Mouse (Mus musculus) embryo, embryonic 11.5 days (tissue): ENCODE results near the gene Aunip.

Experiments
- DNase-seq: peaks from one replicate; pipeline ENCODE4 v3.0.0-alpha.2; 2012; ENCODE audit warnings: low read depth, low spot score

Aunip gene

GRCm38 (mm10) chr4:134514309-134514930, 3.6 kb downstream of the Aunip start:
- no peak for DNase-seq

DNA sequence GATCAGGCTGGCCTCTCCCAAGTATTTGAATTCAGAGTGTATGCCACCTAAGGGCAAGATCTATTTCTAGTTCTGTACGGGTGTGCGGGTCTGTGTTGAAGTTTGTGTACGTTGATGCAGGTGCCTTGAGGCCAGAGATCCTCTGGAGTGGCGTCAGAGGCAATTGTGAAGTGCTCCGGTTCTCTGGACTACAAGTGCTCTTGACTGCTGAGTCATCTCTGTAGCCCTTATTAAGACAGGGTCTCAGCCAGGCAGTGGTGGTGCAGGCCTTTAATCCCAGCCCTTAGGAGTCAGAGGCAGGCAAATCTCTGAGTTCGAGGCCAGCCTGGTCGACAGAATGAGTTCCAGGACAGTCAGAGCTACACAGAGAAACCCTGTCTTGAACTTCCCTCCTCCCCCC, 4.8 kb downstream of the Aunip start:
- DNase-seq = no peak

DNA sequence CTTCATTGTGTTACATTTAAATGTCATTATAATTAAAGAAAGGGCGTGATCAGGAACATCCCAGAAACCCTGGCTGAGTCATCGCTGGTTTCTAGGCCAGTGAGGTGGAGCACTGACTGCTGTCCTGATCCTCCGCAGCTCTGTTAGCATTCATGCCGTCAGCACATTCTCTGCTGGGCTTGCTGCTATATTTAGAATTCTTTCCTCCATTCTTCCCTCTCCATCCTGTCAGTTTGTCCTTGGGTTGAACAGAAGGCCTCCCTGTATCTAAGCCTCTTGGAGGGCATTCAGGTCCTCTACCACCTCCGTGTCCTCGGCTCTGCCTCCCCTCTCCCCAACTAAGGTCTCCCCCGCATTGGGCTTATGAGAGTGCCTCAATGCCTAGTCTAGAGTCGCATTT, 6.2 kb downstream of the Aunip start:
- DNase-seq = no peak

- DNase-seq = no peak
These were observed 6.9 kb downstream of the Aunip start for GRCm38 (mm10) chr4:134517719-134518118.

DNA sequence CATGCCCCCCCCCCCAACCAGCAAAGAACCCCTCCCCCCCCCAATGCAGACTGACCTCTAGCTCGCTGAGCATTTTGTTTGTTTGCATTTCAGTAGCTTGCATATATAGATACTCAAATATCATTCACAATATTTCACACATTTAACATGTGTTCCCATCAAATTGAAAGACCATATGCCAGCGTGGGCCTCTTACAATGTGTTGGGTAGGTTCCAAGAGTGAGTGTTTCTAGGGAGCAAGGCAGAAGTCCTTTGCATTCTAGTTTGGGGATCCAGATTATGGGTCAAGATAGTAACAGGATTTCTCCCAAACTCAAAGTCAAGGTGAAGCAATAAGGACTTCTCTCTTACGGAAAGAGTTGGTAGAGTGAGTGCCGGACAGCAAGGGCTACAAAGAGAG, 7.7 kb downstream of the Aunip start:
- DNase-seq = no peak

- no peak for DNase-seq
These were observed 8.5 kb downstream of the Aunip start for GRCm38 (mm10) chr4:134519281-134519680.

GRCm38 (mm10) chr4:134523447-134523846, 12.6 kb downstream of the Aunip start:
- DNase-seq = no peak

GRCm38 (mm10) chr4:134525806-134526205, 15.0 kb downstream of the Aunip start:
- DNase-seq = no peak

DNA sequence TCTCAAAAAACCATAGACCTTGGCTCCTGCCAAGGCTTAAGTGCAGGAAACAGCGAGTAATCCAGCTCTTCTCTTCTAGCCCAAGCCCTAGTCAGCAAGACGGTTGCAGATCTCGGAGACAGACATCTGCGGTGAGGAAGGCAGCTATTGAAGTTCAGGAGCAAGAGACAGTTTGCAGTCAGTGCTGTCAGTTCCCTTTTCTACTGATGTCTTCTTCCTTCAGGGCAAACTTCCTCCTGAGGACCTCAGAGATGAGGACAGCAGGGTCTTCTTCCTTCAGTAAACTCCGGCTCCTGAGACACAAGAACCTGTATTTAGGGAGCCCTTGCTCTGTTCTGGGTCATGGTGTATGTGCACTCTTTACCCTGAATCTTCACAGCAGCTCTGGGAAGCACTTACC, 15.4 kb downstream of the Aunip start:
- DNase-seq = no peak

DNA sequence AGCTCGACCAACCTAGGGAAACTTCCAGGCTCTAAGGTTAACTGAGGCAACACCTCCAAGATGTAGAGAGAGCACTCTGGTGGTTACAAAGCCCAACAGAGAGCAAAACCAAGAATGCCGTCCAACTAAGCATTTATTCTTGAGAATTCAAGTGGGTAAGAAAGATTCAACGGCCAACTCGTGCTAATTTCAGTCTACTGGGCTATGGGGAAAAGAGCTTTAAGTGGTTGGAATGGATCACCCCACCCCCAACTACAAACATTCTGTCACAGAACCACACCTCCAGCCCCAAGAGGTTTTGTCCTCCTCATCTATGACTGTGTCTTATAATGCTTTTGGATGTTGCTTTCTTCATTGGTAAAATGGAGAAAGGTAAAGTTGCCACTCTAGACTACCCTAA, 22.1 kb downstream of the Aunip start:
- no peak for DNase-seq

- DNase-seq = no peak
These were observed 22.6 kb downstream of the Aunip start for GRCm38 (mm10) chr4:134533421-134533820.

DNA sequence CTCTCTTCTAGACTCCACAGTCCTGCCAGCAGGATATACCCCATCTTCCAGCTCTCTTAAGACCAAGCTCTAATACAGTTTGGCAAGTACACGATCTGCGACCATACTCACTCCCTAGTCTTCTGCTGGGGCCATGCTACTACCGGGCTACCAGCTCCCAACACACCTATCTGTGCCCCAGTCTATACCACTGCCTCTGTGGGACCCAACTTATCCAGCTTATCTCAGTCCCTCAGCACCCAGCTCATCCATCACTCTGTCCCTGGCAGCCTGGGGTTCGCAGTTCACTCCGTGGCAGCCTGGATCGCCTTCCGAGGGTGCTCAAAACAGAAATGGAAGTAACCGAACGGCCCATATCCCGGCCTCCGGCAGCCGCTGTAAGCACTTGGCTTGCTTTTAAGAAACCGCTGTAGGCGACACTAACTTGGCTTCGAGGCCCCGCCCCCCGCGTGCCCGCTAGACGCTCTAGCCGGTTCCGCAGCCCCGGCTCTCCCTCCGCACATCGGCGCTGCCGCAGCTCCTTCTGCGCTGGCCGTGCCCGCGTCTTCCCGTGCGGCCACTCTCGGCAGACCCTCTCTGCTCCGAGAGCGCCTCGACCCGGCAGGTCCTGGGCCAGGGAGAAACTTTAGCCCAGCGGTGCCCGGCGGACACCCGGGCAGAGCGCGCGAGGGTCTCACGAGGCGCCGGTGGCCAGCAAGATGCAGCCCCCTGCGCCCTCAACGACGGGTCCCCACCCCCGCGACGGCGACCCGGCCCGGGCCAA, 23.5 kb downstream of the Aunip start:
- DNase-seq = no peak

DNA sequence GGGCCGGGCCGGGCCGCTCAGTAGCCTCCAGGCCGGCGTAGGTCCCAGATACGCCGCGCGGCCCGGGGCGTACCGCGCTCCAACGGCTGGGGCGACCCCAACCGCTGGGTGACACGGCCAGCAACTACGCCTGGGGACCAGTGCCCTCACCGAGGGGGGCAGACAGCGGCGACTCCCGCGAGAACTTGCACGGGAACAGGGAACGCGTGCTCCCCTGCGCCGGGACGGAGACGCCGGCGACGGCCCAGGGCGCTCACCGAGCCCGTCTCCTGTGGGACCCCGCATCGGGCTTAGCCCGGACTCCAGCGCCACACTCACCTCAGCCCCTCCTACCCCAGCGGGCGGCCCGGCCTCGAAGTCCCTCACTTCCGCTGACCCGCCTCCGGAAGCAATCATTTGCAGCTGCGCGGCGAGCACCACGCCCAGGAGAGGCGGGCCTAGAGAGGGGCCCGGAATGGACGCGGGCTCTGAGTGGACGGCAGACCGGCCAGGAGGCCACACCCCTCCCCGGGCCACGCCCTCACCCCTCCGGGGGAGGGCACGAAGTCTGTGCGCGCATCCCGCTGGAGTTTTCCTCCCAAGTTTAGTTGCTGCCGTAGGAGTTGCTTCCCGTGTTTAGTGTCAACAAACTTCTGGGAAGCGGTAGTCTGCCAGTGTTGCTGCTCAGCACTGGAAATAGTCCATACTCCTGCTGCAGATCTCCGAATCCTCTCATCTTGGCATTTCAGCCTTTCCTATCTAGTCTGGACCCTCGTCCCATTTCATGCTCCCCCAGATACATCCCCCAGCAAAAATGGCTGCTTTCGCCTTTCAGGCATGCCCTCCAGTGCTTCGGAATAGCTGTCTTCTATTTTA, 24.4 kb downstream of the Aunip start, which contains the start of gene Mtfr1l:
Mtfr1l (minus strand) TSS at position 456 of the 855 bp plus-strand sequence.
- peak; percentile 96 for DNase-seq

GRCm38 (mm10) chr4:134535787-134536151, 25.0 kb downstream of the Aunip start:
- no peak for DNase-seq

DNA sequence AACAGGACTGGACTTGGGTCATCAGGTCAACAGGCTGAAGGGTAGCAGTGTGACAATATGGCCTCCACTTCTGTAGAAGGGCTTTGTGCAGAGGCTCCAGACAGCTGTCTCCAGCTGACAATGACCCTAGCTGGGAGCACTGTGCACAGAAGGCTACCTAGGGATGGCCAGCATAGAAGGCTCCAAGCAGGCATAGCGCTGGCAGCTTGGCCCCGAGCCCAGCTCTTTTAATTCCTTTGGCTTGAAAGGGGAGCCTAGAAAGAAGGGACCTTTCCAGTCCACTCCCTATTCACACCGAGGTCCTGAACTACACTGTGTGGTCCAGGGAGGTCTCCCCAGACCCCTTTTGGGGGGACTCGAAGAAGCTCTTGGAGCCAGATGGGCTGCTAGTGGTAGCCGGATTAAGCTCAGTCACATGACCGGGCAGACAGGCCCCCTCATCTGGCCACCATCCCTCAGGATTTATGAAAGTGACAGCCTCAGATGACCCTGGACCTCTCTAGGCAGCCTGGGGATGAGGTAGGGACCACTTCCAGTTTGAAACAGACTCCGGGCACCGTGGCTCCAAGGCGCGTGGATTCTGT, 28.3 kb downstream of the Aunip start:
- DNase-seq = no peak

DNA sequence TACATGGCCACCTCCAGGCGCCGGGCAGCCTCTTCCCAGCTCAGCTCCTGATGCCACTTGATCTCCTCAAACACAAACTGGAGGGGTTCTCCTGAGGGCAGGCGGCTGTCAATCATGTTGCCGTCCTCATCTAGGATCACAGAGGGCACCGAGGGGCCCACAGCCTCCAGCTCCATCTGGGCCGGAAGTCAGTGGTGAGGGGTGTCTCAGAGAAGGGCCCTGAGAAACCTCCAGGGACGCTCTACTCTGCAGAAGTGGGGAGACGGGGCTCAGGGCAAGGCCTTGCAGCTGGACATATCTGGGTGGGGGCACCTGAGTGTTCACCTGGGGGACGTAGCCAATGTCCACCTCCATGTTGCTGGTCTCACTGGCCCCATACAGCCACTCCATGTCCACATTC, 31.9 kb downstream of the Aunip start:
- DNase-seq = no peak

DNA sequence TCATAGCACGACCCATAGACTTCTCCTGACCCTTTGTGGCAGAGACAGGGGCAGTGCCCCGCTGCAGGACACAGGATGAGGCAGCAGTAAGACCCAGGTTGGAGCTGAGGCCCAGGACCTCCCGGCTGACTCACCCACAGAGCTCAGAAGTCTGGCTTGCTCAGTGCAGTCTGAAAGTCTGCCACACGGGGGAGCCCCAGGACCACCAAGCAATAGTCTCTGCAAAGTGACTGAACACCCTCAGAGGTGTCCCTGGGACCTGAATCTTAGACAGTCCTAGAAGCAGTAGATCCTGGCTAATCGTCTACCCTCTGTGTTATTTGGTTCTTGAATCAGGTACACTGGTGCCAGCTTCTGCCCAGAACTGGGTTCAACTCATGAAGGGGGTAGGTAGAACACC, 32.5 kb downstream of the Aunip start:
- peak; percentile 80 for DNase-seq

- DNase-seq = no peak
These were observed 36.3 kb downstream of the Aunip start for GRCm38 (mm10) chr4:134546814-134547705.

DNA sequence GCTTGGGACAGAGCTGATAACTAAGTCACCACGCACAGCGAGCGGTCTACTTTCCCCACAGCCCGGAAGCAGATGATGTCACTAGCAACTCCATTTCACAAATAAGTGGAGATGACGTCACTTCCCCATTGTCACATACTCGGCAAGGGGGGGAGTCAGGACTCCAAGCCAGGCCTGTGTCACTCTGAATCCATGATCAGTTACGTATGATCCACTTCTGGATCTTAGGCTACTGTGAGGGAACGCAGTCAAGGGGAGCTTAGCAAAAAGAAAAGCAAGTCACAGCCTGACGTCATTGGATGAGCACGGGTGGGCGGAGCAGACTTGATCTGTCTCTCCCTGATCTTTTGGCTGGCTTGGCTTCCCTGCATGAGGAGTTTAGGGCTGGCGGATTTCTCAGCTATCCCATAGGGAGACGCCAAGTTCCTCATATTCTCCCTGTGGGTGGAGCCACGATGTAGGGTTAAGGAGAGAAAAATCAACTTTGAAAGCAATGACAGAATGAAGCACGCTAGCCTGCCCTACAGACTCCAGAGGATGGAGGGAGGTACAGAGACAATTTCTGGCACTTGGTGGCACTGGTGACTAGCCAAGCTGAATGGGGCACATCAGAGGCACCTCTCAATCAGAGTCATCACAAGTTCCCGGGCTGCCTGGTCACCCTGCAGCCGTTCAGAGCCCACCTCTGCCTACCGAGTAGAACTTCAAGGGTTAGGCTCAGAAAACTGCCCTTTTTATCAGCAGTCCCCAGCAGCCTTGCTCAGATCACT, 37.6 kb downstream of the Aunip start:
- no peak for DNase-seq

DNA sequence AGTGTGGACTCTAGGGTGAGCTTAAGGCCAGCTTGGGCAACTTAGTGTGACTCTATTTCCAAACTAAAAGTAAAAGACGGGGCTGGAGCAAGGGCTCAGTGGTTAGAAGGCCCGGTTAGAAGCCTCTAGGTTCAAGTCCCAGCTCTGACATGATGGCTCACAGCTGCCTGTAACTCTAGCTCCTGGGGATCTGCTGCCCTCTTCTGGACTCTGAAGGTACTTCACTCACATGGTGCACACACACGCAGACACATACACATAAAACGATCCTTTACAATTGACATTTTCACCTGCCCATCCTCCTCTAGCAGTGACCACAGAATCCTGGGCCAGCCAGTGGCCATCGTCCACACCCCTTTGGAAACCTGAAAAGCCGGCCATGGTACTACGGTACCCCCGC, 39.1 kb downstream of the Aunip start:
- DNase-seq = no peak
